Mouse (Mus musculus): ENCODE data around the gene Mrpl35. TPM values are rescaled to one million over a fixed set of nuclear protein-coding genes. Genes with fewer than 3 reads are reported as not detected.

The Mrpl35 gene
- polyA plus RNA-seq, 1 experiment from 2014 or later, result 35.2 TPM

DNA sequence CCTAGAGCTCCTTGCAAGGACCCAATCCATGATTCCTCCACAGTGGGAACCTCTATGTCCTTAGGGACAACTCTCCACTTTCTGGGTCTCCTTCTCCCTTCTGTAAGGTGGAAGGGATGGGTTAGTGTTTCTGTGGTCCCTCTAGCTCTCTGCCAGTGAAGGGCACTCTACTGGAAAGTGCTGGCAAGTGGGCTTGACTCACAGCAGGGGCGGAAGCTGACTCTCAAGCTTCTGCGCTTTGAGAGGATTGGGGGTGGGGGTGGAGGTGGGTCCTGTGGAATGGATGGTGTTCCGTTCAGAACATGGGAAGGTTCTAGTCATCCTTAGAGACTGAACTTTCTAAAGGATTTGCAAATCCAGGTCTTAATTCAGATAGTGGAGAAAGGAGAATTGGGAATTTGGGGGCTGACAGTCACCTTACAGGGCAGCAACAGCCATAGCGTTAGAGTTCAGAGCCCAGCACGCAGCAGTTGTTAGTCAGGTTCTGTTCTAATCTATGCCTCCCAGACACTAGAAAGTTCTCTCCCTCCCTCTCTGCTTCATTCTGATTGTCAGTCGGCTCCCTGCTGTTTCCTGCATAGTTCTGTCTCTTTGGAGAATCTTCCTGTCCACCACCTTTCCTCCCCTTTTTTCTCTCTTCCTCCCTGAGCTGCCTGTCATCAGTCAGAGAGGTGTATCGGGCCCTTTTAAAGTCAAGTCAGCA is 25.6 kb downstream of the Mrpl35 start:
- POLR2A ChIA-PET, result no interaction called here
- ATAC-seq, result no peak
- CTCF ChIA-PET, result interaction anchor here (1.2 kb wide), 1 partner anchor 173 kb away, joined by 4 read pairs; no protein-coding TSS in a partner anchor
- in situ Hi-C loops (cut with MboI; ENCODE audit: low pct_unique_long_range_greater_than_20kb), result loop anchor here (10.0 to 25.0 kb wide), 3 partner anchors 364 to 996 kb away; partner anchors contain the start of gene Rmnd5a
- DNase-seq (ENCODE audit: low read depth, low spot score), result no peak
- H3K27me3 ChIP-seq, result no peaks in the 10 kb centered on the region
- no peak for TF ChIP-seq CTCF (IDR thresholded peaks at IDR 0.05)

DNA sequence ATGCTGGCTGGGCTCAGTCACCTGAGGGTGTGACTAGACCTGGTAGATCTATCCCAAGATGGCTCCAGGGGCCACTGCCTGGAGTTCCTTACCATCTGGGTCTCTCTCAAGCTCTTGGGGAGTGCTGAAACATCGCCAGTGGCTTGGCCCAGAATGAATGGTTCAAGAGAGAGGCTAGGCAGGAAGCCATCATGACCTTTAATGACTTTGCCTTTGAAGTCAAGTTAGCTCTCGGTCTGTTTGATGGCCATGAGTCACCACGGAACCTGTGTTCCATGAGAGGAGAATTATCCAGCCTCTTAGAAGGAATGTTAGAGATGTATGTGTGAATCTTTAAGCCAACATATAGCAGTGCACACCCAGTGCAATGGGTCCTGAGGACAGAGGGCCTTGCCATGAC is 27.4 kb downstream of the Mrpl35 start:
- DNase-seq (ENCODE audit: low read depth, low spot score) (no peak), ATAC-seq (no peak)
- peaks cover 3% of the 10 kb centered on the region for H3K27me3 ChIP-seq
- ChIA-PET CTCF (interaction anchor here (2.0 kb wide), 1 partner anchor 13 kb away, joined by 6 read pairs; no protein-coding TSS in a partner anchor), POLR2A (no interaction called here)
- TF ChIP-seq CTCF (IDR thresholded peaks at IDR 0.05), result no peak
- in situ Hi-C loops (cut with MboI; ENCODE audit: low pct_unique_long_range_greater_than_20kb), result no loop called here

DNA sequence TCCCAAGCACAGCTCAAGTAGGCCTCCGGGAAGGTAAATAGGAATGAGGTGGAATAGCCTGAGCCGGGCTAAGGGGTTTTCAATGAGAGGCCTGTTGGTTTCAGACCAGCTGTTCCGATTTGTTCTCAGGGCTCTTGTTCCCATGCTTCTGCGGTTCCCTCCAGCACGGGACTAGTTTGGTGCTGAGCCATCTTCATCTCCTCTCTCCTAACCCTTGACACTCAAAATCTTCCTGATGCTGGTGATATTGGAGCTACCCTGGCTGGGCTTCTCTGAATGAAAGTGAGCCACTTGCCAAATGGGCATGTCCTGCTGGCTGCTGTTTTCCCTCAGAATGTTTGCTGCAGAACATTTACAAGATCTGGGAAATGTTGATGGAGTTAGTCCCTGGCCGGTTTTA is 35.0 kb downstream of the Mrpl35 start:
- in situ Hi-C loops (cut with MboI; ENCODE audit: low pct_unique_long_range_greater_than_20kb), result no loop called here
- POLR2A ChIA-PET, result no interaction called here
- ATAC-seq, result no peak

DNA sequence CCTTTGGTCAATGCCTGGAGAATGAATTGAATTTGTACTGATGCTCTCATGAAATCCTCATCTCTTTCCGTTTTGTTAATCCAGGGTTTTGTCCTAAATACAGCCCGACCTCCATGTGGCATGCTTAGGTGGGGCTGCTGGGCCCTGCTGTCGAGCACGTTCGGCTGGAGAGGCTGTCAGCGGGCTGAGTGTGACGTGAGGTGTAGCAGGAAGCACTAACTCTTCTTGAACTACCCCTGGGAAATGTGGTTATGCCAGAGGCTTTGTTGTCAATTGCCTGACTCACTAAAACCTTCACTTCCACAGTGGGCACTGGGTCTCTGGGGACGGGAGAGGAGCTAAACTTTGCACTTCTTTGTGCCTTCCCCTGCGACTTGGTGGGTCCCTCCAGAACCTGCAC is 38.4 kb downstream of the Mrpl35 start:
- TF ChIP-seq CTCF (IDR thresholded peaks at IDR 0.05), result no peak
- peaks cover 14% of the 10 kb centered on the region for H3K27me3 ChIP-seq
- in situ Hi-C loops (cut with MboI; ENCODE audit: low pct_unique_long_range_greater_than_20kb), result no loop called here
- CTCF ChIA-PET, result interaction anchor here (1.7 kb wide), 1 partner anchor 16 kb away, joined by 4 read pairs; no protein-coding TSS in a partner anchor
- ATAC-seq, result no peak
- no peak for DNase-seq (ENCODE audit: low read depth, low spot score)
- POLR2A ChIA-PET, result no interaction called here

More for the DNA sequence above, 35.0 kb downstream of the Mrpl35 start:
- H3K27me3 ChIP-seq, result peaks cover 17% of the 10 kb centered on the region
- CTCF ChIA-PET, result no interaction called here
- no peak for TF ChIP-seq CTCF (IDR thresholded peaks at IDR 0.05)
- DNase-seq (ENCODE audit: low read depth, low spot score), result no peak

DNA sequence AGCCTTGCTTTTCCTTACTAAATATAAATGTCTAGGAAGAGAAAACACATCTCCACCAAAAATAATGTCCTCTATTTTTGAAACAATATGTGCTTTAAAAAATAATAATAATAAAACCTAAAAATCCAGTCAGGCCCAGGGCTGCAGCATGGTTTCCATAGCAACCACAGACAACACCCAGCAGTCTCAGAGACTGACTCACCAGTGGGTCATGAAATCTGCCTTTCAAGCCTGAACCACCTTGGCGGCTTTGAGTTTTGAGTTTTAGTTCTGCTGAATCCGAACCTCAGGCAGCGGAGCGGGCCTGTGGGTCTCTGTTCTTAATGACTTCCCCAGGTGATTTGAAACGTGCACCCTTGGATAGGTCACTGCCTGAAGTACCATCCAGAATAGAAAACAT is 43.6 kb downstream of the Mrpl35 start:
- no peak for DNase-seq (ENCODE audit: low read depth, low spot score)
- CTCF ChIA-PET, result no interaction called here
- peaks cover 8% of the 10 kb centered on the region for H3K27me3 ChIP-seq
- POLR2A ChIA-PET, result no interaction called here
- no peak for ATAC-seq
- TF ChIP-seq CTCF (IDR thresholded peaks at IDR 0.05), result no peak
- in situ Hi-C loops (cut with MboI; ENCODE audit: low pct_unique_long_range_greater_than_20kb), result no loop called here

DNA sequence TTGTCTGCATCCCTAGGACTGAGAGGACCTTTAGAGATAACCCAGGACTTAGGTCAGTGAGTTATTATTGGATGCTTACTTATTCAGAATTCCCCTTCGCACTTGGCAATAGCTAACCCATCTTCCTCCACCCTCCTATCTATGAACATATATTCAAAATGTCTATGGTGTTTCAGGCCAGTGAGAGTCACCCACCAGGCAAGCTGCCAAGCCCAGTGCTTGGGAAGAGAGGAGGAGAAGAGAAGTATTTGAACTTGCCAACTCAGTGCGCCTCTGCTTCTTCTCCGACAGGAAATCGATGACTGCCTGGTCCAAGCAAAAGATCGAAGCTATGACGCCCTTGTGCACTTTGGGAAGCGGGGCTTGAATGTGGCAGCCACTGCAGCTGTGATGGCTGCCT is 46.3 kb downstream of the Mrpl35 start:
- in situ Hi-C loops (cut with MboI; ENCODE audit: low pct_unique_long_range_greater_than_20kb), result no loop called here
- TF ChIP-seq CTCF (IDR thresholded peaks at IDR 0.05), result no peak
- ChIA-PET POLR2A (no interaction called here), CTCF (no interaction called here)
- DNase-seq (ENCODE audit: low read depth, low spot score) (no peak), ATAC-seq (no peak)
- peaks cover 4% of the 10 kb centered on the region for H3K27me3 ChIP-seq

DNA sequence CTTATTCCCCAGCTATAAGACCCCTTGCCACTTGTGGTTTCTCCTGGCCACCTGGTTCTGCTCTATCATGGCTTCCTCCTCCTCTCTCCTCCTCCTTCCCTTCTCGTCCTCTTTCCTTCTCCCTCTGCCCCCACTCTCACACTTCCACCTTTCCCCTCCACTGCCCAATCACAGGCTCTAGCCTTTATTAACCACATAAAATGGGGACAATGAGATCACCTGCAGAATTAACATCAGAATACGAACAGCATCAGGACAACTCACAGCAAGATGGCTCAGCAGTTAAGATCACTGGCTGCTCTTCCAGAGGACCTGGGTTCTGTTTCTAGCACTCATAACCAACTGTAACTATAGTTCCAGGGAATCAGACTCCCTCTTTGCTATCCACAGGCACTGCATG is 46.9 kb downstream of the Mrpl35 start:
- no peak for TF ChIP-seq CTCF (IDR thresholded peaks at IDR 0.05)
- ATAC-seq, result no peak
- in situ Hi-C loops (cut with MboI; ENCODE audit: low pct_unique_long_range_greater_than_20kb), result no loop called here

DNA sequence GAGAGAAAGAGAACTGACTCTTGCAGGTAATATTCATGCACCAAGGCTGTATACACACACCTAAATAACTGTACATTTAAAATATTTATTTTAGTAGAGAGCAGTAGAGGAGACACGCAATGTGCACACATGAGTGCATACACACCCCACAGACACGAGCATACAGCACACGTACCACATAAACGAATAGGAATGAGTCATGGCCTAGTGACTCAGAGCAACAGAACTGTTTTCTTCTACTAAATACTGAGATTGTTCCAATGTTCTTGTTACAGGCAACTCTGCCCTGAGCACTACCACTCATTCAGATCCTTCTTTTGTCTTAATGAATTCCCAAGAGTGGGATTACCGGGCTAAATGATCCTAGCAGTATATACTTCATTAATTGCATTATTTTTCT is 48.8 kb downstream of the Mrpl35 start:
- in situ Hi-C loops (cut with MboI; ENCODE audit: low pct_unique_long_range_greater_than_20kb), result no loop called here
- TF ChIP-seq CTCF (IDR thresholded peaks at IDR 0.05), result no peak
- ATAC-seq (no peak), DNase-seq (ENCODE audit: low read depth, low spot score) (no peak)
- peaks cover 4% of the 10 kb centered on the region for H3K27me3 ChIP-seq
- CTCF ChIA-PET, result no interaction called here
- POLR2A ChIA-PET, result no interaction called here

More for the DNA sequence above, 46.9 kb downstream of the Mrpl35 start:
- H3K27me3 ChIP-seq, result peaks cover 4% of the 10 kb centered on the region
- ChIA-PET CTCF (no interaction called here), POLR2A (no interaction called here)
- no peak for DNase-seq (ENCODE audit: low read depth, low spot score)

DNA sequence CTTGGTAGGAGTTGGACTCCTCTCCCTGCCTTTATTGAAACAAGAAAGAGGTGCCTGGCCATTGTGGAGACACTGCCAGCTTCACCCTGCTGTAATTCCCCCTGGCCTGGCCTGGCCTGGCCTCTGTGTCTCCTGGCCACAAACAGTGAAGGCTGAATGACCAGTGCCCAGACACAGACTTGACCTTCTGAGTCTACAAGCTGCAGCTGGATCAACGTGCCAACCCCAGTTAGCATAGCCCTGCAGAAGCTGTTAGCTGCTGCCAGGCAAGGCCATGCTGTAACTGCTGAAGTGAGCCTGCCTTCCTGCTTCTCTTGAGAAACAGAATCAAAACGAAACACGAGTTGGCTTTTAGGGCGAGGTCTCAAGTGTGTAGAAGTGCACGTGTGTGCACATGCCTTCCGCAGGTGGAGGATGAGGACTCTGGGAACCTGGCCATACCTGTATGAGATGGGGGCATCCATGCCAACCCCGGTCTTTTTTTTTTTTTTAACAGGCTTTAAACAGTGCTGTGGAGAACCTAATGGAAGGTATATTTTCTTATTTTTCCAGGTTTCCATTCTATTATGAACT is 54.0 kb downstream of the Mrpl35 start:
- DNase-seq (ENCODE audit: low read depth, low spot score), result no peak
- ChIA-PET CTCF (no interaction called here), POLR2A (no interaction called here)
- in situ Hi-C loops (cut with MboI; ENCODE audit: low pct_unique_long_range_greater_than_20kb), result no loop called here
- no peak for ATAC-seq
- peaks cover 4% of the 10 kb centered on the region for H3K27me3 ChIP-seq
- no peak for TF ChIP-seq CTCF (IDR thresholded peaks at IDR 0.05)

DNA sequence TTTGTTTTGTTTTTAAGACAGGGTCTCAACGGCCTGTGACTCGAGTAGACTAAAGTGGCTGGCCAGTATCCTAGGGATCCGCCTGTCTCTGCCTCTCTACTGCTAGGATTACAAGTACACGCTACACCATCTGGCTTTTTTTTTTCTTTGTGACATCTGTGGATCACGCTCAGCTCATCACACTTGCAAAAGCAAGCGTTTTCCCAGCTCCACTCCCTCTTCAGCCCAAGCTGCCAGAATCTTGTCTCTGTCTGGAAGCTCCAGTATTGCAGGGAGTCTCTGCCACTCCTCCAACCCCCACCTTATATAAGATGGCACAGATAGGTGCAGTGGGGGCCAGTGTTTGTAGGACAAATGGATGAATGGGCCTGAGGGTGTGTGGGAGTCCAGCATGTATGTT is 54.6 kb downstream of the Mrpl35 start:
- in situ Hi-C loops (cut with MboI; ENCODE audit: low pct_unique_long_range_greater_than_20kb), result no loop called here
- TF ChIP-seq CTCF (IDR thresholded peaks at IDR 0.05), result no peak
- ATAC-seq (no peak), DNase-seq (ENCODE audit: low read depth, low spot score) (no peak)
- peaks cover 4% of the 10 kb centered on the region for H3K27me3 ChIP-seq
- ChIA-PET CTCF (interaction anchor here (1.0 kb wide), 1 partner anchor 32 kb away, joined by 3 read pairs; no protein-coding TSS in a partner anchor), POLR2A (interaction anchor here (0.6 kb wide), 1 partner anchor 164 kb away, joined by 4 read pairs; no protein-coding TSS in a partner anchor)

DNA sequence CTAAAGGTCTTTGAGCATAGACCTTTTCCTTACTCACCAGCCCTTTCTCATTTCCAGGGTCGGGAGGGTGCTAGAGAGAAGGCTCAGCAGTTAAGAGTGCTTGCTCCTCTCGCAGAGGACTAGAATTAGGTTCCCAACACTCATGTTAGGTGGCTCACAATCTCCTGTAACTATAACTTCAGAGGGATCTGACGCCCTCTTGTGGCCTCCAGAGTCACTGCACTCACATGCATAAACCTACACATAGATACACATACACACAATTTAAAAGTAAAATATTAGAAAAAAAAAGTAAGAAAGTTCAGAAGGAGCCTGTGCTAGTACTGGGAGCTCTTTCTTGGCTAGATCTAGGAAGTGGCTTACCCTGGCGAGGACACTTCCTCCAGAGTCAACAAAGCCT is 55.5 kb downstream of the Mrpl35 start:
- CTCF ChIA-PET, result interaction anchor here (1.0 kb wide), 1 partner anchor 33 kb away, joined by 3 read pairs; no protein-coding TSS in a partner anchor
- peaks cover 8% of the 10 kb centered on the region for H3K27me3 ChIP-seq
- POLR2A ChIA-PET, result no interaction called here
- in situ Hi-C loops (cut with MboI; ENCODE audit: low pct_unique_long_range_greater_than_20kb), result no loop called here
- DNase-seq (ENCODE audit: low read depth, low spot score) (no peak), ATAC-seq (no peak)
- TF ChIP-seq CTCF (IDR thresholded peaks at IDR 0.05), result no peak
